Mouse (Mus musculus) granulocyte monocyte progenitor cell, adult 5-6 weeks (primary cell): ENCODE results near the gene Col6a1. TPM values are rescaled to one million over a fixed set of nuclear protein-coding genes. Genes with fewer than 3 reads are reported as not detected.

Experiments
- ATAC-seq: replicated peaks from 2 replicates; pipeline ENCODE4 v1.8.0; 2016; ENCODE audit warnings: mild to moderate bottlenecking, moderate TSS enrichment, inconsistent platforms; ENCODE audit not compliant: poor library complexity, severe bottlenecking
- total RNA-seq, 2 experiments: library from RNA; stranded (forward) in 1 of 2; stranded (reverse) in 1 of 2; fragments of 200-712, 200-1000 nt in 1 of 2; fragments of >200 nt in 1 of 2; fragmentation: Nextera tagmentation in 1 of 2; gene quantifications; 2 replicates each; pipeline ENCODE4 v1.2.3; 2014 to 2017

Gene Col6a1
- total RNA-seq, 2 experiments from 2014 or later, result not detected

DNA sequence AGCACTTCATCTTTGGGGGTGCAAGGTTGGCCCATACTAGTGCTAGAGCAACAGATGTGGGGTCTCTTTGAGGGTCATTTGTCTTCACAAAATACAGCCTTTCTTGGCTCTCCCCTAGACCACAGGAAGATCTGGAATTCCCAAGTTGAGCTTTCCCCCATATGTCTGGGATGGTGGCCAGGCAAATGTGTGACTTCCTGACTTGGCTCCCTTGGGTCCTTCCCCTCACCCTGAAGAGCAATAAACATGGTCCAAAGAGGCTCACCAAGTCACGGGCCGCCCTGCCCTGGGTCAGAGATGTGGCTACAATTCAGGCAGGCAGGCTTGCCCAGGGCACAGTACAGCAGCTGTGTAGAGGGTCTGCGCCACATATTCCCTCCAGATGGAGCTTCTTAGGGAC, 44.1 kb downstream of the Col6a1 start:
- no peak for ATAC-seq

DNA sequence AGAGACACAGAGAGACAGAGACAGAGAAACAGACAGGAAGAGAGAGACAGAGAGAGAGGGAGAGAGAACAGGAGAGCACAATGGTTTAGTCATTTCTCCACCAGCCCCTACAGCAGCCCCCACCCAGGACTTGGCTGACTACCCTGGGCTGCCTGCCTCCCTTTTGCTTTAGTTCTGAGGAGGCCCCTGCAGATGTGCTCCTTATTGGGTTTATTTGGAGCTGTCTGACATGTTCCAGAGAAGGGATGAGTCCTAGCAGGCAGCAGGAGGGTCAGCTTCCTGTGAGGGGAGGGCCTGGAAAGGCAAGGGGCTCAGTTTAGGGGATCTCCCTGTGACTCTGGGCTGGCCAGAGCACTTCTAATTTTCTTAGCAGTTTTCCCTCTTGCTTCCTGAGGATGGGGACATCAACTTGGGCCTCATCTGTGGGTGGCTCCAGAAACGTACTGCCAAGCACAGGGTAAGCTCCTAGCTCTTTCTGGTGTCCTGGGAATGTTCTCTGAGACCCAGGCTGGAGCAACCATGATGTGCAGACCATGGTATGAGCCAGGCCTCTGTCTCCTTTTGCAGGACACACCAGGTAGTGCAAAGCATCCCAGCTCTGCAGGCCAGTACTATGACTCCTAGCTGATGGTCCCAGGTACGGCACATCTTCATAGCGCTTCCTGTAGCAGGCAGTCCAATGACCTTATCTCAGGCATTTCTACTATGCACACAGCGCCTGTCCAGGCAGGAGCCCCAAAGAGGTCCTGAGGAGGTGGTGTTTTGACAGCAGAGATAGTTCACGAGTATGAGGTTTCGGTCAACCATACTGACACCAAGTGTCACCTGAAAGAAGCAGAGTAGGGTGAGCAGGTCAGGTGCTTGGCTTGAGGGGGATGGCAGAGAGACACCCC, 45.0 kb downstream of the Col6a1 start:
- ATAC-seq, result no peak

DNA sequence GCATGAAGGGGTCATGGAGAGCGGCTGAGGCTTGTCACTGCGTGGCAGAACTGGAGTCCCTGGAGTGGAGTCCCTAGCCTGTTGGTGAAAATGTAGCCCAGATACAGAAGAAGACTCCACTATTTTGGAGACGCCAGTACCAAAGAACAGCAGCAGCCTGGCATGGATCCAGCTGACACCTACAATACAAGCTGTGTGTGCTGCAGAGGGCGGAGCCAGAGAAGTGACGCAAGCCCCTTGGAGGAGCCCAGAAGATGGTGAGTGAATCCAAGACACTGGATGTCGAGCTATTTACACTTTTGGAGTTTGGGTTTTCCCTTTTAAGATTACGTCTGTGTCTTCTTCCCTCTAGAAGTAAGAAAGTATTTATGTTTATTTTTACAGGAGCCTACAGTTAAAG, 47.8 kb downstream of the Col6a1 start:
- ATAC-seq, result no peak

DNA sequence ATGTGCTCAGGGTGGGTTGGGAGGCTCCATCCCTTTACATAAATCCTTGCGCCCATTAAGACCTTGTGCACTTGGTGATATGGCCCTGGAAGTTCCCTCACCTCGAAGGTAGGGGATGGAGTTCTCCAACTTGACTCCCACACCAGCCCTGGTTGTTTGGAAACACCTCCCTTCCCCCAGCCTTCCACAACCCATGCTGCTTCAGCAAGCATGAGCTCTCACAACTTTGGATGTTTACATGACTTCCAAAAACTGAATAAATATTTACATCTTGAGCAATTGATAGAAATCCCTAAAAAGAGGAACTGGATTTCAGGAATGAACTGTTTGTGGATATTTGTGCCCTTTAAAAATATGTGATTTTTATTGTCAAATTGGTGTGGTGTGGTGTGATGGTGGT, 50.7 kb downstream of the Col6a1 start:
- ATAC-seq, result no peak

GRCm38 (mm10) chr10:76674581-76674980, 51.4 kb downstream of the Col6a1 start:
- no peak for ATAC-seq

DNA sequence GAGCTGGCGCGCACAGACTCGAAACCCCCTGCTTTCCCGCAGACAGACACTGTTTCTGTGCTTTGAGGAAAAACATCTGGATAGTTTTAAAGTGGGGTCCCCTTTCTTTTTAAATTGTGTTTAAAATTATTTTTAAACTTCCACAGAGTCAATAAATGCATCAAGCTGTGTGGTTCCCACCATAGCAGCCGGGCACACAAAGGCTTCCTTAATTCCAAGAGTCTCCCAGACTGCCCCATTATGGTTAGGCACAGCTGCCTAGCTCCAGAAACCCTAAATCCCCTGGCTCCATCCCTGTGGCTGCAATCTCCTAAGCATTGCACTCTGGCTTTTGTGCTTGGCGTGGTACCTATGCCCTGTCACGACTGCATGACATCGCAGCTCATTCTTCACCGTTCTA, 54.0 kb downstream of the Col6a1 start:
- ATAC-seq, result no peak

DNA sequence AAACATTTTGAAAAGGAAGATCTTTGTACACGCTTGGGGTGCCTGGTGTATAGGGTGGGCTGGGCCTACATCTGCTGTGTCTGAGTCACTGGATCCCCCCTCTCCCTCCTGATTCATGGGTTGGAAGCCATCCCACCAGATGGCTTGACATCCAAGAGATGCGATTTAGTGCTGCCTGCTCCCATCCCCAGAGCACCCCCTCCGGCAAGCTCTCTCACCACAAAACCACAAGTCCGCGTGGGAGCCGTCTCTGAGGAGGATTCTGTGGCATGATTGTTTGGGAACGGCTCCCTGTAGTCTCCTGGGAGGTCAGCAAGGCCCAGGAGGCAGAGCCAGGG, 57.1 kb downstream of the Col6a1 start:
- no peak for ATAC-seq

GRCm38 (mm10) chr10:76668261-76668946, 57.6 kb downstream of the Col6a1 start:
- no peak for ATAC-seq

DNA sequence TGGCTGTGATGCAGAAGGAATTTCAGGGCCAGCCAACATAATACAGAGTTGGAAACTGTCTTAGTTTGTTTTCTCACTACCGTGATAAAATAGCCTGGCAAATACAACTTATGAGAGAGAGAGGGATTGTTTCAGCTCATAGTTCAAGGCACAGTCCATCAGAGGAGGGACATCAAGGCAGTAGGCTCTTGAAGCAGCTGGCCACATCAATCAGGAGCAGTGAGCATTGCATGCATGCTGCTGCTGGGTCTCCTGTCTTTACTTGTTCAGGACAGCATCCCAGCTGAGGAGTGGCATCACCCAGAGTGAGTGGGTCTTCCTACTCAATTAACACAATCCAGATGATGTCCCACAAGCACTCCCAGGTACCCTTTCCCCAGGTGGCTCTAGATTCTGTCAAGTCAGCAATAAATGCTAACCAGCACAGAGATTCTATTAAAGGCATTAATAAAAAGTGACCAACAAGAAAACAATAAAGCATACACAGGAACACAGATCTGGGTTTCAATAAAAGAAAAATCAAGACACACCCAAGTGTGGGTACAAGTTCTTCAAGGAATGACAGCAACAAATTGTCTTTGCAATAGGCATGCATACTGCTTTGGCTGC, 58.7 kb downstream of the Col6a1 start:
- ATAC-seq, result no peak

GRCm38 (mm10) chr10:76665551-76665950, 60.4 kb downstream of the Col6a1 start:
- no peak for ATAC-seq

GRCm38 (mm10) chr10:76664156-76665115, 61.5 kb downstream of the Col6a1 start:
- ATAC-seq, result no peak

Other genes starting within 250 kb of the Col6a1 start
- 1.8 and 13.6 TPM in 2 replicates for gene Lss, start 194.6 kb downstream of the Col6a1 start, total RNA-seq (2014; fragmentation: Nextera tagmentation)
- gene Lss, start 194.6 kb downstream of the Col6a1 start, total RNA-seq (2017), result 4.9 and 5.7 TPM in 2 replicates
- gene Spatc1l, start 163.9 kb downstream of the Col6a1 start, total RNA-seq (2014; fragmentation: Nextera tagmentation), result not detected in 2 replicates
- not detected in 2 replicates for gene Spatc1l, start 163.9 kb downstream of the Col6a1 start, total RNA-seq (2017)
- not detected in 2 replicates for gene Ftcd, start 150.5 kb downstream of the Col6a1 start, total RNA-seq (2014; fragmentation: Nextera tagmentation)
- not detected in 2 replicates for gene Ftcd, start 150.5 kb downstream of the Col6a1 start, total RNA-seq (2017)
- gene Col6a2, start 102.5 kb downstream of the Col6a1 start, total RNA-seq (2014; fragmentation: Nextera tagmentation), result not detected in 2 replicates
- gene Col6a2, start 102.5 kb downstream of the Col6a1 start, total RNA-seq (2017), result 0.13 TPM in 1 of 2 replicates, not detected in the other
- gene Pcbp3, start 235.7 kb upstream of the Col6a1 start, total RNA-seq (2014; fragmentation: Nextera tagmentation), result 15.7 and 16.1 TPM in 2 replicates
- 4.2 and 9.8 TPM in 2 replicates for gene Pcbp3, start 235.7 kb upstream of the Col6a1 start, total RNA-seq (2017)